Mouse (Mus musculus) layer of hippocampus, adult 2 months (tissue): ENCODE data around the gene Acp5. TPM values are rescaled to one million over a fixed set of nuclear protein-coding genes. Genes with fewer than 3 reads are reported as not detected.
"Not testable (repeated sequence)": the region's sequence is repeated elsewhere in the genome, so short reads cannot be mapped to it uniquely, and the experiment has no call there.

Source experiments
- DNase-seq, 2 experiments: peaks; one replicate each; pipeline ENCODE4 v3.0.0; 2022; ENCODE audit warnings: low spot score in 2 of 2
- H3K27ac ChIP-seq: fragments of 200-600 bp; 2 replicates; pipeline ENCODE4 v1.8.1; 2022
- H3K4me3 ChIP-seq: fragments of 200-600 bp; 2 replicates; pipeline ENCODE4 v1.8.1; 2022; ENCODE audit warnings: mild to moderate bottlenecking
- CTCF ChIP-seq: fragments of 200-600 bp; conservative IDR thresholded peaks from 2 replicates; pipeline ENCODE4 v1.8.1; 2022; ENCODE audit warnings: antibody characterized with exemption, mild to moderate bottlenecking, moderate library complexity
- total RNA-seq, 2 experiments: library from RNA; stranded (reverse); gene quantifications; 2 replicates each; pipeline ENCODE4 v1.2.3; 2021

The Acp5 gene
- total RNA-seq, 2 experiments from 2014 or later: 0.27 to 0.69 TPM

DNA sequence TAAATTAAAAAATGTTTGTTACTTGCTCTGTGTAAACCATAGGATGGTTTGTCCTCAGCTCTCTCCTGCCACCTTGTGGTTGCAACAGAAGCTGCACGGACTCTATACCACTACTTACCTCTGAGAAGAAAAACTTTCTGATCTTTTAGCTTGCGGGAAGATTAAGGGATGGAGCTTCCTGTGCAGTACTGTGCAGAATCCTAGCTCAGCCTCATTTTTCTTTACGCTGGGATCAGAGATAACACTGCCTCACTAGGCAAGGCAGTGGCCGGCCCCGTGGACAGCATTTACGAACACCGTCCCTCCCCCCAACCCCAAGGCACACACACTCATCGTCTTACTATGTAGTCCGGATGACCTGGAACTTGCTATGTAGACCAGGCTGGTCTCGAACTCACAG is 20.1 kb upstream of the Acp5 start:
- peak; percentile 96 for TF ChIP-seq CTCF
- peak; percentile 65 to 70 for DNase-seq
- Histone ChIP-seq H3K27ac (no peak overlapping the region), H3K4me3 (no peak overlapping the region)

DNA sequence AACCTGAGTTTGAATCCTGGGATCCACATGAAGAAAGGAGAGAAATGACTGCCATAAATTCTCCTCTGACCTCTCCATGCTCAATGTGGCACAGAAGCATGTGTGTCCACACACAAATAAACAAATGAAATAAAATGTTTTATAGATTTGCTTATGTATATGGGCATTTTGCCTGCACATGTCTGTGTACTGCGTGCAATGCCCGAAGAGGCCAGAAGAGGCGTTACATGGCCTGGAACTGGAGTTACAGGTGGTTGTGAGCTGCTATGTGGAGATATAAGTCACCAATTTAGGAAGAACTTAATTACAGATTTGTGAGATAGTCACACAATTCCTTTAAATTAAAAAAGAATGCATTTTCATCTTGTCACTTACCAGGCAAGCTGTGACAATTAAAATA is 18.3 kb upstream of the Acp5 start:
- Histone ChIP-seq H3K27ac (no peak overlapping the region), H3K4me3 (no peak overlapping the region)
- no peak for DNase-seq
- TF ChIP-seq CTCF: peak; percentile 22; the same call in 1 of the 2 replicates

DNA sequence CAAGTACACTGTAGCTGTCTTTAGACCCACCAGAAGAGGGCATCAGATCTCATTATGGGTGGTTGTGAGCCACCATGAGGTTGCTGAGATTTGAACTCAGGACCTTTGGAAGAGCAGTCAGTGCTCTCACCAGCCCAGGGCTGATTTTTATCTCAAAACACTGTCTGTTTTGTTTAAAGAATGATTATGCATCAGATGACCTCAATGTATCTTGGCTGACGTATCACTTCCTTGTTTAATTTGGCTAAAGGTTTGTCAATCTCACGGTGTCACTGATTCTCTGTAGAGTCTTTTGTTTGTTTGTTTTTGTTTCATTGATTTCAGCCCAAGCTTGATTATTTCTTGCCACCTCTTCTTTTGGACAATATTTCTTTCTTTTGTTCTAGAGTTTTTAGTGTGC is 15.4 kb upstream of the Acp5 start:
- peak; percentile 20 for TF ChIP-seq CTCF
- no peak for DNase-seq

DNA sequence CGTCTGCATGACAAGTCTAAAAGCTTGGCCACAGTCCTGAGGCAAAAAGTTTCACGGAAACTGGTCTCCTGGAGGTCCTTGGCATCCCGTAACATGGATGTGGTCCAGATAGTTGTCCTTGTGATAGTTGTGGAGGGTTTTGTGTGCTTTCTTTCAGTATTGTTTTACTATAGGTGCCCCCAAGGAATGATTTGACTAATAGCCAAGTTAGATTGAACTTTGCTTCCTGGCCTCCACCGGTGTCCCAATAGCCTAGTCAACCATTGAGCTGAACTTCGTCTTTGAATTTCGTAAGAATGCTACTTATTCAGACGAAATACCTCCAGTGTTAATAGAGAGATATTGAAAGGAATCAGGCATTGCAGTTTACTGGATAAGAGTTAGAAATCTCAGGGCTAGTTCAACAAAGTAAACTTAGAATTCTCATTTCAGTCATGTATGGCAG is 14.8 kb upstream of the Acp5 start:
- H3K27ac ChIP-seq, DNase-seq, H3K4me3 ChIP-seq: not testable (repeated sequence)

More for the DNA sequence above, 15.4 kb upstream of the Acp5 start:
- Histone ChIP-seq H3K4me3 (no peak overlapping the region), H3K27ac (no peak overlapping the region)

DNA sequence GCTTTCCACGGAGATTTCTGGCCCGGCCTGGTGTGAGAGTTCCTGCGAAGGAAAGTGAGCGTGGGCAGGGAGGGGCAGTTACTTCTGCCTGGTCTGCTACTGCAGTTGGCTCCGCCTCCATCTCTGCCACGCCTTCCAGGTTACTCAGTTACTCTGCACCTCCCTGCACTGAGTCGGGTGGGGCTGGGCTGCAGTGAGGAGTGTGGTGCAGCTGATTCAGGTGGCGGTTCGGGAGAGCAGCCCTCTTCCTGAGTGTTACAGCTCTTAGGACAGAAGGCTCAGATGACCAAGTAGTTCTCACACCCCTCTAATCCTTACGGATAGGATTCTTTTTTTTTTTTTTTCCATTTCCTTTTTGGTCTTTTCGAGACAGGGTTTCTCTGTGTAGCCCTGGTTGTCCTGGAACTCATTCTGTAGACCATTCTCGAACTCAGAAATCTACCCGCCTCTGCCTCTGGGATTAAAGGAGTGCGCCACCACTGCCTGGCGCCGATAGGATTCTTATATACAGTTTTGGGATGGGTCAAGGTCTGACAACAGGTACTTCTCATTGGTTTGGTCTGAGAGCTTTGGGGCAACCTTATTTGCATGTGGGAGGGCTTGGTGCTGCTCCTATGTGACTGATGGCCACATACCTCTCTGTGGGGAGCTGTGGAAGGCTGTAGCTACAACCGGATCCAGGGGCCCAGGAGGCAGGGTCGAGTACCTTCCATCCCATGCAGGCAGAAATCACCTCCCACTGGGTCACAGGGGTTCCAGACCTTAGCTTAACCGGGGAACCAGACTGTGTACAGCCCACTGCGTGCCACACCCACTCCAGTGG is 14.1 kb upstream of the Acp5 start:
- no peak for DNase-seq
- Histone ChIP-seq H3K27ac (no peak overlapping the region), H3K4me3 (no peak overlapping the region)
- no peak for TF ChIP-seq CTCF

DNA sequence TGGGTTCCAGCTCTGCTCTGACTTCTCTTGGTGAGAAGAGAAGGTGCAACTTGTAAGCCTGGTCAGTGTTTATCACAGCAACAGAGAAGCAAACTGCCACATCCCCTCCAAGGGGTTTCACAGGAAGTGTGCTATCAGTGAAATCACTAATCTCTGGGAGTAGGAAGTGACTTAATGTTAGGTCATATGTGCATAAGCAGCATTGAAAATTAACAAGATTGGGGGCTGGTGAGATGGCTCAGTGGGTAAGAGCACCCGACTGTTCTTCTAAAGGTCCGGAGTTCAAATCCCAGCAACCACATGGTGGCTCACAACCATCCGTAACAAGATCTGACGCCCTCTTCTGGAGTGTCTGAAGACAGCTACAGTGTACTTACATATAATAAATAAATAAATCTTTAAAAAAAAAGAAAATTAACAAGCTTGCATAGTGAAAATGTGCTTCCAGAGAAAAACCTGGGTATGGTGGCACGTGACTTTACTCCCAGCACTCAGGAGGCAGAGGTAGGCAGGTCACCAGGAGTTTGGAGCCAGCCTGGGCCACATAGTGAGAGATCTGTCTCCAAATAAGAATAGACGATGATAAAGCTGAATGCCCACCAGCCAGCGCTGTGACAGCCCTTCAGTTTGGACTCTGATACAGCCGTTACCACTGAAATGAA is 8.9 kb upstream of the Acp5 start:
- Histone ChIP-seq H3K27ac (no peak overlapping the region), H3K4me3 (no peak overlapping the region)
- no peak for DNase-seq
- no peak for TF ChIP-seq CTCF

DNA sequence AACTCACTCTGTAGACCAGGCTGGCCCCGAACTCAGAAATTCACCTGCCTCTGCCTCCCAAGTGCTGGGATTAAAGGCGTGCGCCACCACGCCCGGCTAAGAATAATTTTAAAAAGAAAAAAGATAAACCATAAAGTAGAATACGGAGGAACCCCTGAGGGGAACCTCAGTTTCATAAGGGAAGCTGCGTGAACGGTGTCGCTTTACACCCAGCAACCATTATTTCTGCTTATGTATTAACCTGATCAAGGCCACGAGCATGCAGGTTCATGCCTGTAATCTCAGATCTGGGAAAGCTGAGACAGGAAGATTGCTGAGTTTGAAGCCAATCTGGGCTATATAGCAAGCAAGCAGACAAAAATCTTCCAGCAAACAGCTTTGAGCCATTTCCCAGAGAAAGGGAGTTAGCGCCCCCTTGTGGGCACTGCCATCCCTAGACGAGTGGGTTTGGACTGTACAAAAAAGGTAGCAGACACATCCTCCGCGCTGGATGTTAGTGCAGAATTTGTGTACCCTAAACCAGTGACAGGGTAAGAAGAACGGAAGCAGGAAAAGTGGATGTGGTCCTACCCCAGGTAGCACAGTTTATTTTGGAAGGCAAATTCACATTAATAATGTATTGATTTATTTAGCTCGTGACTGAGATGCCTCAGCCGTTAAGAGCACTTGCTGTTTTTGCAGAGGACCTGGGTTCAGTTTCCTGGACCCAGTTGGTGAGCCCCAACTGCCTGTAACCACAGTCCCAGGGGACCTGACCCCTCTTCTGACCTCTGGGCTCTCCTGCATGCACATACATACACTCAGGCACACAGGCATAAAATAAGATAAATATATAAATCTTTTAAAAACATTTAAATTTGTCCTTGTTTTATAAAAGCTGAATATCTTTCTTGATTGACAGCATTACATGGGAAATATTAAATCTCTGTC is 7.9 kb upstream of the Acp5 start:
- DNase-seq: peak; percentile 84 to 94
- no peak overlapping the region for H3K27ac ChIP-seq
- peak; percentile 98 for TF ChIP-seq CTCF
- H3K4me3 ChIP-seq: no peak overlapping the region

DNA sequence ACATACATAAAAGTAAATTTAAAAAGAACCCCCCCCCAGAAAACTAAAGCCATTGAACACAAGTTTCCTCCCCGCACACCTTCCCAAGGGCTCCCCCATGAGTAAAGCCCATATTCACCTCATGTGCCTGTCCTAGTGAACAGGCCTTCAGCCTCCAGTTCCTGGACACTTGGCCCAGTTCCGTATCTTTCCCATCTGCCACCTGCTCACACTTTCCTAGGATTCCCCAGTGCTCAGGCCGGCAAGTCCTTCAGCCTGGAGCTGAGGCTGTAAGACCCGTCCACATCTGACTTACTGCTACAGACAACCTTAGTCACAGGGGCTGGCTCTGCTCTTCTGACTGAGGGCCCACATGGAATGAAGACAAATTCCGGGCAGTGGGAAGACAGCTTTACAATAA is 4.2 kb upstream of the Acp5 start:
- no peak overlapping the region for H3K27ac ChIP-seq
- TF ChIP-seq CTCF: no peak
- no peak for DNase-seq
- H3K4me3 ChIP-seq: no peak overlapping the region

DNA sequence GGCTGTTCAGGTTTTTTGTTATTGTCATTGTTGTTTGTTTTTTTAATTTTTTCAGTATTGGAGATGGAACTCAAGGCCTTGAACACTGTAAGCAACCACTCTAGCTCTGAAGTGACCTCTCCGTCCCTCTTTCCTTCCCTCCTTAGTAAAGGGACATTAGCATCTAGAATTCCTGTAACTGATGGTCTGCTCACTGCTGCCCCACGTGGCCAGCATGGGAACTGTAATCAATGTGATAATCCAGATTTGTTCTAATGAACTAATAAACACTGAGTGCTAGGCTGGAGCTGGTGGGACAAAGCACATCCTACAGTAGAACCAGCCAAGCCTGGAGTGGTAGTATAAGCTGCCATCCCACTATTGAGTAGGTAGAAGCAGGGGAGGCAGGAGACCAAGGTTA is 3.0 kb upstream of the Acp5 start:
- no peak overlapping the region for H3K4me3 ChIP-seq
- H3K27ac ChIP-seq: no peak overlapping the region
- DNase-seq: no peak
- TF ChIP-seq CTCF: peak; percentile 93

DNA sequence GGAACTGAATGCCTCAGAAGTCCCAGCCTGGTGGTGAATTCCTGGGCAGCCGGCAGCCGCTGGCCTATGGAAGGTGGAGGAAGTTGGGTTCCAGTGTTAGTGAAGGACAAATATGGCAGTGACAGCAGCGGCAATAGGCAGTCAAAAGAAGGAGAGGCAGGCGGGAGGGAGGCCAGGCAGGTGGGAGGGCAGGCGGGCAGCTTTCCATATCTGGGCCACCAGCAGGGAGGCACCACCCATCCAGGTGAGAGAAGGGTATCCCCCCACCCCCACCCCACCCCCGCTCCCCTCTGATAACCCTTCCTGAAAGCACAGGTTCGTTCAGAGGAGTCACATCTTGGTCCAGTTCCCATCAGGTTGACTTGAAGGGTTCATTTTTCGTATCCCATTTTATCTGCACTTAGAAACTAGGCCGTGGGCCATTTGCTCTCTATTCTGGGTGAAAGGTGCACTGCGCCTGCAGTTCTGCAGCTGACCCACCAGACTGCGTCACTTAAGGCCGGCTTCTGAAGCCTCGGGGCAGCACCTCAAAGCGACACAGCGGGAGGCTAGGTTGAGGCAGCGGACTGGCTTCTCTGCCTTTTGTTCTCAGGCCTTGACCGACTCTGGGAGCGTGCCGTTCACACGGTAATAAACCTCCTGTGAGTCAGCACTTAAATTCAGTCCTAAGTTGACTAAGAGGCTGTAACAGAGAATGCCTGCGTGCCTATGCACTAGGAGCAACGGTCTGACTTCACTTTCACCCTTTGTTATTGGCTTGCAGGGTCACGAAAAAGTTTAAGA is 1.4 kb upstream of the Acp5 start:
- no peak for DNase-seq
- no peak for TF ChIP-seq CTCF
- H3K4me3 ChIP-seq: no peak overlapping the region
- H3K27ac ChIP-seq: no peak overlapping the region

DNA sequence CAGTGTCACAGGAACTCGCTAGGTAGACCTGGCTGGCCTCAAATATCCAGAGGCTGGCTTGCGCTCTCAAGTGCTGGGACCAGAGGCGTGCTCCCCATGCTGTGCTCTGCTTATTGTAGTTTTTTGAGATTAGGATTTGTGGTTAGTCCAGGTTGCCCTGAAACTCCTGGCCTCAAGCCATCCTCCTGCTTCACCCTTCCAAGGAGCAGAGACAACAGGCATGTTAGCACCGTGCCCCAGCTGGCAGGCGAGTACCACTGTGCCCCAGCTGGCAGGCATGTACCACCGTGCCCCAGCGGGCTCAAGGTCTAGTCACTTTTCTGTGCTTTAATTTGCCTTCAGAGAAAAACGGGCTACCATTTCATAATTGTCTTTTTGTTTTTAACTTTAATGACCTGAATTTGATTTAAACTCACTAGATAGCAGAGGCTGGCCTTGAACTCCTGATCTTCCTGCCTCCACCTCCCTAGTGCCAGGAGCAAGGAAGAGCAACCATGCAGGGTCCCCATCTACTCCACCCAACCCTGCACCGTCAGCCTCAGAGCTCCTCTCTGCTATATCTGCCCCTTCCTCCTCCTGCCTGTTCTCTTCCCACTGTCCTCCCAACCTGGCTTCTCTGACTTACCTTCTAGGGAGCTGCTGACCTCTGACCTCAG is 395 bp downstream of the Acp5 start:
- TF ChIP-seq CTCF: no peak
- no peak for DNase-seq
- Histone ChIP-seq H3K27ac (no peak overlapping the region), H3K4me3 (no peak overlapping the region)
